Mouse (Mus musculus): ENCODE measurements around the gene Hnrnph3. TPM values are rescaled to one million over a fixed set of nuclear protein-coding genes. Genes with fewer than 3 reads are reported as not detected.

The Hnrnph3 gene
- total and polyA plus RNA-seq, 3 experiments, result 9.5 to 37.8 (median 15.1) TPM

GRCm38 (mm10) chr10:62990636-62991035 is 33.4 kb downstream of the Hnrnph3 start:
- dilution Hi-C loops (cut with MboI; ENCODE audit: extremely low pct_ligation_motif_present, extremely low pct_unique_long_range_greater_than_20kb, low sequenced_read_pairs) (no loop called here), in situ Hi-C loops (cut with MboI; ENCODE audit: low pct_ligation_motif_present, low pct_unique_long_range_greater_than_20kb, low sequenced_read_pairs) (no loop called here)
- Histone ChIP-seq H3K4me1 (ENCODE audit: control insufficient read depth in 1 of 2, insufficient read depth in 2 of 2) (peaks cover 0 to 1% of the 10 kb centered on the region in 2 experiments; a peak in 1 of 4 replicates), H3K4me2 (ENCODE audit: insufficient read depth, low read depth, poor library complexity, severe bottlenecking) (no peak overlapping the region), H3K79me2 (replicated peaks; ENCODE audit: control insufficient read depth, extremely low read depth, insufficient read depth, poor library complexity, severe bottlenecking) (peaks cover 3% of the 10 kb centered on the region), H3K9ac (ENCODE audit: insufficient read depth, low read depth) (no peak overlapping the region), H3K4me3 (replicated peaks in 1 of 3; ENCODE audit: low read depth in 2 of 3, low read length in 2 of 3, poor library complexity in 1 of 3) (no peak overlapping the region), H3K36me3 (replicated peaks in 1 of 2; ENCODE audit: control insufficient read depth in 1 of 2, insufficient read depth in 1 of 2, low read length in 1 of 2) (peaks cover 61 to 93% of the 10 kb centered on the region in 2 experiments), H3K27ac (ENCODE audit: insufficient read depth, low read depth) (no peak overlapping the region), H3K9me3 (replicated peaks; ENCODE audit: low read length) (no peaks in the 10 kb centered on the region), H3K27me3 (replicated peaks) (no peaks in the 10 kb centered on the region)
- DNase-seq (ENCODE audit: extremely low read depth), result no peak
- TF ChIP-seq JUN (IDR thresholded peaks at IDR 0.05; ENCODE audit: insufficient read depth, low read depth, low read length) (no peak), ELF1 (IDR thresholded peaks at IDR 0.05; ENCODE audit: low read depth, low read length) (no peak), SIN3A (IDR thresholded peaks at IDR 0.05; ENCODE audit: low read length) (no peak), MEF2A (IDR thresholded peaks at IDR 0.05; ENCODE audit: borderline replicate concordance, low read depth, low read length) (no peak), MAX (IDR thresholded peaks at IDR 0.05; ENCODE audit: low read length) (no peak), USF1 (IDR thresholded peaks at IDR 0.05; ENCODE audit: low read depth, low read length) (no peak), NRF1 (IDR thresholded peaks at IDR 0.05; ENCODE audit: low read depth, low read length) (no peak), UBTF (IDR thresholded peaks at IDR 0.05; ENCODE audit: low read depth, low read length) (no peak), ZC3H11A (IDR thresholded peaks at IDR 0.05; ENCODE audit: low read depth, low read length) (no peak), RAD21 (IDR thresholded peaks at IDR 0.05; ENCODE audit: low read depth, low read length) (no peak), MYC (IDR thresholded peaks at IDR 0.05; ENCODE audit: low read depth, low read length) (no peak), MAFK (IDR thresholded peaks at IDR 0.05; ENCODE audit: insufficient replicate concordance, low read length) (no peak), IRF4 (IDR thresholded peaks at IDR 0.05; ENCODE audit: low read depth, low read length) (no peak), PAX5 (IDR thresholded peaks at IDR 0.05; ENCODE audit: low read length) (no peak)

GRCm38 (mm10) chr10:62987341-62987740 is 36.7 kb downstream of the Hnrnph3 start:
- in situ Hi-C loops (cut with MboI; ENCODE audit: low pct_ligation_motif_present, low pct_unique_long_range_greater_than_20kb, low sequenced_read_pairs), result no loop called here
- H3K4me1 ChIP-seq (ENCODE audit: control insufficient read depth in 1 of 2, insufficient read depth in 2 of 2), result peaks cover 7 to 25% of the 10 kb centered on the region in 2 experiments
- H3K4me2 ChIP-seq (ENCODE audit: insufficient read depth, low read depth, poor library complexity, severe bottlenecking), result no peak overlapping the region
- dilution Hi-C loops (cut with MboI; ENCODE audit: extremely low pct_ligation_motif_present, extremely low pct_unique_long_range_greater_than_20kb, low sequenced_read_pairs), result no loop called here
- DNase-seq (ENCODE audit: extremely low read depth), result peak; percentile 25
- H3K27ac ChIP-seq (ENCODE audit: insufficient read depth, low read depth), result no peak overlapping the region
- no peak overlapping the region for H3K9ac ChIP-seq (ENCODE audit: insufficient read depth, low read depth)
- peaks cover 3% of the 10 kb centered on the region for H3K79me2 ChIP-seq (replicated peaks; ENCODE audit: control insufficient read depth, extremely low read depth, insufficient read depth, poor library complexity, severe bottlenecking)
- H3K9me3 ChIP-seq (replicated peaks; ENCODE audit: low read length), result no peaks in the 10 kb centered on the region
- H3K27me3 ChIP-seq (replicated peaks), result no peaks in the 10 kb centered on the region
- no peak overlapping the region for H3K4me3 ChIP-seq (replicated peaks in 1 of 3; ENCODE audit: low read depth in 2 of 3, low read length in 2 of 3, poor library complexity in 1 of 3)
- H3K36me3 ChIP-seq (replicated peaks in 1 of 2; ENCODE audit: control insufficient read depth in 1 of 2, insufficient read depth in 1 of 2, low read length in 1 of 2), result peaks cover 45 to 82% of the 10 kb centered on the region in 2 experiments
- TF ChIP-seq ZC3H11A (IDR thresholded peaks at IDR 0.05; ENCODE audit: low read depth, low read length) (no peak), POLR2A (IDR thresholded peaks at IDR 0.05; ENCODE audit: low read depth, low read length) (no peak), USF2 (conservative IDR thresholded peaks at IDR 0.05; ENCODE audit: low read depth, low read length) (no peak), BHLHE40 (IDR thresholded peaks at IDR 0.05; ENCODE audit: low read depth, low read length) (no peak), SMC3 (IDR thresholded peaks at IDR 0.05; ENCODE audit: low read depth, low read length) (peak; percentile 28), CTCF (conservative IDR thresholded peaks at IDR 0.05 in 1 of 2, IDR thresholded peaks at IDR 0.05 in 1 of 2; ENCODE audit: low read depth in 2 of 2, low read length in 2 of 2) (peak; percentile 54 to 77), MAFK (IDR thresholded peaks at IDR 0.05; ENCODE audit: insufficient replicate concordance, low read length) (no peak), TCF12 (IDR thresholded peaks at IDR 0.05; ENCODE audit: low read depth, low read length) (no peak), KAT2A (IDR thresholded peaks at IDR 0.05; ENCODE audit: insufficient replicate concordance, low read length) (no peak), MEF2A (IDR thresholded peaks at IDR 0.05; ENCODE audit: borderline replicate concordance, low read depth, low read length) (no peak), CHD1 (IDR thresholded peaks at IDR 0.05; ENCODE audit: low read depth, low read length) (no peak)

All from CH12.LX (cell line).